Mouse (Mus musculus): ENCODE measurements at regions not wholly inside any gene's neighbourhood (a gene's known extent, or its start where the extent isn't known, plus 50 kb on each side); places are given as distances from the start of the nearest gene placed in this dataset.

DNA sequence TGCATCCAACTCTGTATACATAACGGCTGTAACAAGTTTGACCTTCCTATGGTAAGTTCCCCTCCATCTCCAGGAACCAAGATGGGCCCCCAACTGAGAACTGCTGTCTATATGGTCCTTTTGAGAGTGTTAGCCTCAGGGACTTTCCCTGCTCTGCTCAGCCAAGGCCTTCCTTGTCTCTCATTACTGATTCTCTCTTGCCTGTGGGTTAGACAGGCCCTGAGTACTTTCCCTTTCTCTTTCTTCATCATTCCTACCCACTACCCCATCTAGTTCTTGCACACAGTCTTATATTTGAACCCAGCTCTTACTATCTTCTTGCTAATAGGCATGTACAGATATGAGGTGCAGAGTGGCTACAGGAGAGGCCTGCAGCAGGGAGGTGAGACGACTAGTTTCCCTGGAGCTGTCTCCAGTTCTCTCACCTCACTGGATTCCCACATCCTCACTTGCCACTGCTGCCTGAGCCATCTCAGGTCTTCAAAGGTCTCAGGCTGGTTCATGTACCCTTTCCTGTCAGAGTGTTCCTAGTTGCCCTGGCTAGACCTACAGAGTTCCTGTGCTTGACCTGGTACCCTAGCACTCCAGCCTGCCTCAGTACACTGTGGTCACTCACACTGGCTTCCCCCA is 126.8 kb upstream of the Adam6b start:
- ATAC-seq (no peak), DNase-seq (no peak)
- 68% methylated on average over 2 of the region's 2 CpGs for WGBS
- Histone ChIP-seq H3K36me3 (ENCODE audit: insufficient read depth) (no peaks in the 10 kb centered on the region), H3K4me3 (ENCODE audit: low read depth, low read length) (no peak overlapping the region), H3K4me2 (ENCODE audit: low read depth) (no peak overlapping the region), H3K9ac (no peak overlapping the region), H3K4me1 (ENCODE audit: insufficient read depth) (no peaks in the 10 kb centered on the region), H3K9me3 (ENCODE audit: low read length) (no peaks in the 10 kb centered on the region), H3K27me3 (ENCODE audit: insufficient read depth, low read length) (no peaks in the 10 kb centered on the region), H3K27ac (ENCODE audit: low read depth, low read length) (no peak overlapping the region)
- no peak for TF ChIP-seq CTCF (IDR thresholded peaks at IDR 0.05; ENCODE audit: low read depth)

GRCm38 (mm10) chr12:113364023-113364422 is 125.3 kb upstream of the Adam6b start:
- no peak overlapping the region for H3K9ac ChIP-seq
- TF ChIP-seq CTCF (IDR thresholded peaks at IDR 0.05; ENCODE audit: low read depth), result no peak
- DNase-seq, result no peak

DNA sequence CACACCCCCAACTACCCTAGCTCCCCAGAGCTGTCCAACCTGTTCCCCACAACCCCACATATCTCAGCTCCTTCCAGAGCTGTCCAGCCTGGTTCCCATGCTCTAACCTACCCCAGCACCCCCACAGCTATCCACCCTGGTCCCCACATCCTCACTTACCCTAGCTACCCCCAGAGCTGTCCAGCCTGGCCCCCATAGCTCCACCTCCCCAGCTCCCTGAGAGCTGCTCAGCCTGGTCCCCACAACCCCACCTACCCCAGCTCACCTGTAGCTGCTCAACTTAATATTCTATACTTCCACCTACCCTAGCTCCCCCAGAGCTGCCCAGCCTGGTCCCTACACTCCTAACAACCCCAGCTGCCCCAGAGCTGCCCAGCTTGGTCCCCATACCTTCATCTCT is 124.9 kb upstream of the Adam6b start:
- no peak for TF ChIP-seq CTCF (IDR thresholded peaks at IDR 0.05; ENCODE audit: low read depth)
- no peaks in the 10 kb centered on the region for H3K4me1 ChIP-seq (ENCODE audit: insufficient read depth)
- no peaks in the 10 kb centered on the region for H3K9me3 ChIP-seq (ENCODE audit: low read length)
- no peaks in the 10 kb centered on the region for H3K36me3 ChIP-seq (ENCODE audit: insufficient read depth)
- H3K27me3 ChIP-seq (ENCODE audit: insufficient read depth, low read length), result no peaks in the 10 kb centered on the region
- H3K9ac ChIP-seq, result no peak overlapping the region
- H3K4me2 ChIP-seq (ENCODE audit: low read depth), result no peak overlapping the region
- DNase-seq (no peak), ATAC-seq (no peak)
- H3K27ac ChIP-seq (ENCODE audit: low read depth, low read length), result no peak overlapping the region
- no peak overlapping the region for H3K4me3 ChIP-seq (ENCODE audit: low read depth, low read length)

More at GRCm38 (mm10) chr12:113364023-113364422, 125.3 kb upstream of the Adam6b start:
- Histone ChIP-seq H3K4me3 (ENCODE audit: low read depth, low read length) (no peak overlapping the region), H3K9me3 (ENCODE audit: low read length) (no peaks in the 10 kb centered on the region), H3K4me2 (ENCODE audit: low read depth) (no peak overlapping the region), H3K4me1 (ENCODE audit: insufficient read depth) (no peaks in the 10 kb centered on the region), H3K36me3 (ENCODE audit: insufficient read depth) (no peaks in the 10 kb centered on the region), H3K27me3 (ENCODE audit: insufficient read depth, low read length) (no peaks in the 10 kb centered on the region), H3K27ac (ENCODE audit: low read depth, low read length) (no peak overlapping the region)
- no peak for ATAC-seq

- Histone ChIP-seq H3K9me3 (ENCODE audit: low read length) (no peaks in the 10 kb centered on the region), H3K4me3 (ENCODE audit: low read depth, low read length) (no peak overlapping the region), H3K27me3 (ENCODE audit: insufficient read depth, low read length) (no peaks in the 10 kb centered on the region), H3K9ac (no peak overlapping the region), H3K4me2 (ENCODE audit: low read depth) (no peak overlapping the region), H3K4me1 (ENCODE audit: insufficient read depth) (no peaks in the 10 kb centered on the region), H3K36me3 (ENCODE audit: insufficient read depth) (no peaks in the 10 kb centered on the region), H3K27ac (ENCODE audit: low read depth, low read length) (no peak overlapping the region)
- DNase-seq, result no peak
- no peak for ATAC-seq
- no peak for TF ChIP-seq CTCF (IDR thresholded peaks at IDR 0.05; ENCODE audit: low read depth)
- 56% methylated on average over 2 of the region's 2 CpGs for WGBS
These were observed 123.5 kb upstream of the Adam6b start for GRCm38 (mm10) chr12:113365783-113366182.

DNA sequence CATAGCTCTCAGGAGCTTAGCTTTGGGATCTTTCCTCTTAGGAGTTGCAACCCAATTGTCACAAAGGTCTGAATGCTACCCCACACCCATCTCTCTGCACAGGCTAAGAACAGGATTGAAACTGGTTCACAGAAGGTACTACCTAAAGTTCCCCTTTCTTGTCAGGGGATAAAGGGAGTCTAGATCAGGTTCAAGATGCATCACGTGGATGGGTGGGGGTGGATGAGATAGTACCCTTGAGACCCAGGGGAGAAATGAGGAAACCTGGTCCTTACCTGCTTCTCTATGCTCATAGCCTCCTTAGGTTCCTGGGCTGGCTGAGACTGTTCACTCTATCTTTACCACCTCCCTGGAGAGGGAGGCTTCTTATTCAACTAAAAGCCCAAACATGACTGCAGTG is 122.9 kb upstream of the Adam6b start:
- ATAC-seq (no peak), DNase-seq (no peak)
- Histone ChIP-seq H3K27me3 (ENCODE audit: insufficient read depth, low read length) (no peaks in the 10 kb centered on the region), H3K4me2 (ENCODE audit: low read depth) (no peak overlapping the region), H3K9me3 (ENCODE audit: low read length) (no peaks in the 10 kb centered on the region), H3K27ac (ENCODE audit: low read depth, low read length) (no peak overlapping the region), H3K36me3 (ENCODE audit: insufficient read depth) (no peaks in the 10 kb centered on the region), H3K4me3 (ENCODE audit: low read depth, low read length) (no peak overlapping the region), H3K4me1 (ENCODE audit: insufficient read depth) (no peaks in the 10 kb centered on the region), H3K9ac (no peak overlapping the region)
- no peak for TF ChIP-seq CTCF (IDR thresholded peaks at IDR 0.05; ENCODE audit: low read depth)
- WGBS, result 40% methylated on average over 1 of the region's 1 CpGs

GRCm38 (mm10) chr12:113401578-113402113 is 87.7 kb upstream of the Adam6b start:
- Histone ChIP-seq H3K9ac (no peak overlapping the region), H3K4me3 (ENCODE audit: low read depth, low read length) (no peak overlapping the region), H3K36me3 (ENCODE audit: insufficient read depth) (no peaks in the 10 kb centered on the region), H3K9me3 (ENCODE audit: low read length) (no peaks in the 10 kb centered on the region), H3K27me3 (ENCODE audit: insufficient read depth, low read length) (no peaks in the 10 kb centered on the region), H3K27ac (ENCODE audit: low read depth, low read length) (no peak overlapping the region), H3K4me2 (ENCODE audit: low read depth) (no peak overlapping the region), H3K4me1 (ENCODE audit: insufficient read depth) (no peaks in the 10 kb centered on the region)
- TF ChIP-seq CTCF (IDR thresholded peaks at IDR 0.05; ENCODE audit: low read depth), result no peak
- ATAC-seq (no peak), DNase-seq (no peak)

DNA sequence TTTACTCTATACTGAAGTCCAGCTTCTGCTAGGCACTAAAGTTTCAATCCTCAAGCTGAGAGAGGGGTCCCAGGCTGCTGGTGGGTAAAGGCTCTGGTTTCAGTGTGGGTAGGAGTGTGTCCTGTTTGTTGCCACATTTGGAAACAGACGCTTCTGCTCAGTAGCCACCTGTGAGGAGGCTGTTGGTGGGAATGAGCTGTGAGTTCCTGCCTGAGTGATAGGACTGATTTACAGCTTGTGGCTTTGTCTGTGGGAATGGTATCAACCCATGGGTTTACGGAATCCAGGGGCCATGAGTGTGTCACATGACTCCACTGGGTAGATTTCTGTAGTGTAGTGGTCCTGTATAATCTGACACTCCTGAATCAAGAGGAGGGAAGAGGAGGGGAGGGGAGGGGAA is 86.5 kb upstream of the Adam6b start:
- no peak for TF ChIP-seq CTCF (IDR thresholded peaks at IDR 0.05; ENCODE audit: low read depth)
- Histone ChIP-seq H3K4me2 (ENCODE audit: low read depth) (no peak overlapping the region), H3K9me3 (ENCODE audit: low read length) (no peaks in the 10 kb centered on the region), H3K27ac (ENCODE audit: low read depth, low read length) (no peak overlapping the region), H3K36me3 (ENCODE audit: insufficient read depth) (no peaks in the 10 kb centered on the region), H3K4me3 (ENCODE audit: low read depth, low read length) (no peak overlapping the region), H3K4me1 (ENCODE audit: insufficient read depth) (no peaks in the 10 kb centered on the region), H3K9ac (no peak overlapping the region), H3K27me3 (ENCODE audit: insufficient read depth, low read length) (no peaks in the 10 kb centered on the region)
- WGBS, result 79% methylated on average over 2 of the region's 2 CpGs
- DNase-seq, result no peak
- no peak for ATAC-seq

Data from forebrain, postnatal 0 days (tissue).